Mouse (Mus musculus): Measurements from ENCODE around the gene Rnf41. TPM values are rescaled to one million over a fixed set of nuclear protein-coding genes. Genes with fewer than 3 reads are reported as not detected.
A peak's percentile ranks its signal among the peaks of the same experiment; 100 is the strongest.

The Rnf41 gene
- 33.3 and 37.4 TPM in 2 replicates for polyA plus RNA-seq (2011; ENCODE audit: insufficient read depth, insufficient read length, low read depth, missing spikeins)

DNA sequence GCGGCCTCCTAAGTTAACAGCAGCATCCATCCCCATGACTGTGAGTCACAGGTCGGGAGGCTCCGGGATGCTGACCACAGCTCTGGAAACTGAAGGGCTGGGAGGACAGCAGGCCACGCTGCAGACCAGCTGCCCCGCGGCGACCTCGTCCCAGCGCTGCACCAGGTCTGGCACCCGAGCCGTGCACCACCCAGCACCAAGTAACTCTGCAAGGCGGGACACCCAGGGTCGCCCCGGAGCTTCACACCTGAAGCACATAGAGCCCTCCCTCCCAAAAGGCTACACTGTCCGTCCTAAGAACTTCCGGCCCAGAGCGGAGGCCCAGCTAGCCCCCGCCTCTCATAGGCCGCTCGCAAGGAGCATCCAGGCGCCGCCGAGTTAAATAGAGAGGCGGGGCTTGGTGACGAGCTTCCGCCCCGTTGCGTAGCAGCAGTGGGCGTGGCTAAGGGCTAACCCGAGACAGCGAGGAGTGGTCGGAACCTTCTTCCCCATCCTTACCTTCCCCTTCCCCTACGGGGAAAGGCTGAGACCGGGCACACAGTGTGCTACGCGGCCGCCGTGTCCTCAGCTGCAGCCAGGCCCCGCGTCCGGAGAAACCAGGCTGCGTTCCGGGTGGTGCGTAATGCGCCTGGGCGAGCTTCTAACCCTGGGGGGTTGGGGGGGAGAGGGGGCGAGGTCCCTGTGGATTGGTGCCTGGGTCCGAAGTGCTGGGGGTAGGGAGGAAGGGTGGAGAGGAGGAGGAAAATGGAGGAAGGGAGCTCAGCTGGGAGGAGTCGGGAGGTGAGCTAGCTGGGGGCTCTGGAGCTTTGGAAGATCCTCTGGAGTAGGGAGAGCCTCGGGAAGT, at the start of gene Rnf41, which contains the start of gene Nabp2:
TSS of gene Rnf41 (plus strand) at position 447 of the 844 bp plus-strand sequence.
TSS of gene Nabp2 (minus strand) at position 282 of the 844 bp plus-strand sequence.
- Histone ChIP-seq H3K9ac (ENCODE audit: low read depth, poor library complexity, severe bottlenecking) (peak within 1 kb of the TSS; percentile 77), H3K4me3 (ENCODE audit: low read depth, low read length) (peak within 1 kb of the TSS; percentile 73), H3K36me3 (ENCODE audit: control insufficient read depth, insufficient read depth, low read length, poor library complexity, severe bottlenecking) (peaks cover 11% of the 10 kb centered on the region), H3K27ac (ENCODE audit: insufficient read depth, low read length) (peak within 1 kb of the TSS; percentile 57), H3K27me3 (ENCODE audit: control insufficient read depth, insufficient read depth, low read length, poor library complexity, severe bottlenecking) (no peaks in the 10 kb centered on the region), H3K9me3 (replicated peaks; ENCODE audit: control insufficient read depth, insufficient read depth, low read length, poor library complexity, severe bottlenecking) (no peaks in the 10 kb centered on the region), H3K4me1 (ENCODE audit: control insufficient read depth, insufficient read depth, low read length) (peaks cover 1% of the 10 kb centered on the region)
- TF ChIP-seq CTCF (IDR thresholded peaks at IDR 0.05; ENCODE audit: low read depth, low read length) (no peak), POLR2A (IDR thresholded peaks at IDR 0.05; ENCODE audit: insufficient read depth, low read length) (peak; percentile 68), EP300 (IDR thresholded peaks at IDR 0.05; ENCODE audit: insufficient read depth, low read depth, low read length) (no peak)

DNA sequence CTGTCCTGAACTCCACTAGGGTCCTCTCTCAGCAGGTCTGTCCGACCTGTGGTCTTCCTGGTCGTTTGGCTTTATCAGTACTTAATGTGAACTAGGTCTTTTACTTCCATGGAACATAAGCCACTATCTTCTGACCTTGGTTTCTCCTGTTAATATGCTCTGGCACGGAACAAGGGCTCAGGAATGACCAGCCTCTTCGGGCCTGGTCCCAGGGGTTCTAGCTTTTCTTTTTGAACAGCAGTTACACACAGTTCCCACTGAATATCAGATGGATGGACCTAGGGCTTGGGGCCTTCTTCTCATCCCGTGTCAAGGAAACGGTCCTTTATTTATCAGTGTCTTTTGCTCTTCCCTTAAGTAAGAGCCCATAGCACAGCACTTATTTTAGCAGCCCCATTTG, 49.6 kb upstream of the Rnf41 start:
- H3K9ac ChIP-seq (ENCODE audit: low read depth, poor library complexity, severe bottlenecking) = no peak overlapping the region
- TF ChIP-seq CTCF (IDR thresholded peaks at IDR 0.05; ENCODE audit: low read depth, low read length) (no peak), POLR2A (IDR thresholded peaks at IDR 0.05; ENCODE audit: insufficient read depth, low read length) (no peak), EP300 (IDR thresholded peaks at IDR 0.05; ENCODE audit: insufficient read depth, low read depth, low read length) (no peak)
- H3K9me3 ChIP-seq (replicated peaks; ENCODE audit: control insufficient read depth, insufficient read depth, low read length, poor library complexity, severe bottlenecking) = no peaks in the 10 kb centered on the region
- H3K4me1 ChIP-seq (ENCODE audit: control insufficient read depth, insufficient read depth, low read length) = no peaks in the 10 kb centered on the region
- H3K36me3 ChIP-seq (ENCODE audit: control insufficient read depth, insufficient read depth, low read length, poor library complexity, severe bottlenecking) = peaks cover 51% of the 10 kb centered on the region
- H3K4me3 ChIP-seq (ENCODE audit: low read depth, low read length) = no peak overlapping the region
- no peaks in the 10 kb centered on the region for H3K27me3 ChIP-seq (ENCODE audit: control insufficient read depth, insufficient read depth, low read length, poor library complexity, severe bottlenecking)
- no peak overlapping the region for H3K27ac ChIP-seq (ENCODE audit: insufficient read depth, low read length)

DNA sequence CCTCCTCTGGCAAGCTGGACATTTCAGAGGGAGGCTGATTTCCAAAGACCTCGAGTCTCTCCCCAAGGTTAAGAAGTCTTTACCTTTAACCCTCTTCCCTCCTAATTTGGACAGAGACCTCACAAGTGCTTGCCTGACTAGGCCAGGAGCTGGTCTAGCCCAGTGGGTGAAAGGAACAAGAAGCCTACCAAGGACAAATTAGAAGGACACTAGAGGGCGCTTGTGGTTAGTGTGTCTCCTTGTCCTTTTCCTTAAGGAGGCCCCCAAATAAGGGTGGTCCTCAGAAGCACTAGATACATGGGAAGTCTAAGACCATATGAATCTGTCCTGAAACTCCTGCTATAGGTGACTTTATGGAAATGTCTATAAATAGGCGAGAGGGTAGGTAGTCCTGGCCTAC, 48.9 kb upstream of the Rnf41 start:
- Histone ChIP-seq H3K27ac (ENCODE audit: insufficient read depth, low read length) (no peak overlapping the region), H3K9me3 (replicated peaks; ENCODE audit: control insufficient read depth, insufficient read depth, low read length, poor library complexity, severe bottlenecking) (no peaks in the 10 kb centered on the region), H3K36me3 (ENCODE audit: control insufficient read depth, insufficient read depth, low read length, poor library complexity, severe bottlenecking) (peaks cover 51% of the 10 kb centered on the region), H3K9ac (ENCODE audit: low read depth, poor library complexity, severe bottlenecking) (no peak overlapping the region), H3K4me1 (ENCODE audit: control insufficient read depth, insufficient read depth, low read length) (no peaks in the 10 kb centered on the region), H3K4me3 (ENCODE audit: low read depth, low read length) (no peak overlapping the region), H3K27me3 (ENCODE audit: control insufficient read depth, insufficient read depth, low read length, poor library complexity, severe bottlenecking) (no peaks in the 10 kb centered on the region)
- TF ChIP-seq EP300 (IDR thresholded peaks at IDR 0.05; ENCODE audit: insufficient read depth, low read depth, low read length) (no peak), CTCF (IDR thresholded peaks at IDR 0.05; ENCODE audit: low read depth, low read length) (peak; percentile 18)

DNA sequence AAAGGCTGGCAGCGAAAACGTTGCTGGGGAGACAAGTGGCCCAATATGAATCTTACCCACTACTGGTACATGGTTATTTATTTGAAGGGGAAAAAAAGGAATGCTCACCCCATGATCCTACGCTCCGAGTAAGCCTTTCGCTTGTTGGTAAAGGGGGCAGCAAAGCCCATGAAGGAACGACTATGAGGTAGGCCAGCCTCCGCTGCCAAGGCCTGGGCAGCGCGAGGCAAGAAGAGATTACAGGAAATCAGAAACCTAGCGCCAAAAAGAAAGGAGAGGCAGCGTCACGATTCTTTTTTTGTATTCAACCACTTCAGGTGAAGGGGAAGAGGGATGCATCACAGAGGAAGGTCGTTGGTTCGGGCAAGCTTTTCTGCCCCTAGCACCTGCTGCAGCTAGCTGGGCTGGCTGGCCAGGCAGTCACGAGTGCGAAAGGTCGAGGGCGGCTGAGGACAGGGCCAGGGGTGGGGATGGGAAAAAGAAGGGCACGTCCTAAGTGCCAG, 43.5 kb upstream of the Rnf41 start:
- peak overlapping the region; percentile 68 for H3K9ac ChIP-seq (ENCODE audit: low read depth, poor library complexity, severe bottlenecking)
- H3K36me3 ChIP-seq (ENCODE audit: control insufficient read depth, insufficient read depth, low read length, poor library complexity, severe bottlenecking) = peaks cover 11% of the 10 kb centered on the region
- no peak overlapping the region for H3K27ac ChIP-seq (ENCODE audit: insufficient read depth, low read length)
- peak overlapping the region; percentile 67 for H3K4me3 ChIP-seq (ENCODE audit: low read depth, low read length)
- H3K9me3 ChIP-seq (replicated peaks; ENCODE audit: control insufficient read depth, insufficient read depth, low read length, poor library complexity, severe bottlenecking) = no peaks in the 10 kb centered on the region
- no peaks in the 10 kb centered on the region for H3K27me3 ChIP-seq (ENCODE audit: control insufficient read depth, insufficient read depth, low read length, poor library complexity, severe bottlenecking)
- no peaks in the 10 kb centered on the region for H3K4me1 ChIP-seq (ENCODE audit: control insufficient read depth, insufficient read depth, low read length)
- TF ChIP-seq POLR2A (IDR thresholded peaks at IDR 0.05; ENCODE audit: insufficient read depth, low read length) = no peak
- no peak for TF ChIP-seq CTCF (IDR thresholded peaks at IDR 0.05; ENCODE audit: low read depth, low read length)
- TF ChIP-seq EP300 (IDR thresholded peaks at IDR 0.05; ENCODE audit: insufficient read depth, low read depth, low read length) = no peak

DNA sequence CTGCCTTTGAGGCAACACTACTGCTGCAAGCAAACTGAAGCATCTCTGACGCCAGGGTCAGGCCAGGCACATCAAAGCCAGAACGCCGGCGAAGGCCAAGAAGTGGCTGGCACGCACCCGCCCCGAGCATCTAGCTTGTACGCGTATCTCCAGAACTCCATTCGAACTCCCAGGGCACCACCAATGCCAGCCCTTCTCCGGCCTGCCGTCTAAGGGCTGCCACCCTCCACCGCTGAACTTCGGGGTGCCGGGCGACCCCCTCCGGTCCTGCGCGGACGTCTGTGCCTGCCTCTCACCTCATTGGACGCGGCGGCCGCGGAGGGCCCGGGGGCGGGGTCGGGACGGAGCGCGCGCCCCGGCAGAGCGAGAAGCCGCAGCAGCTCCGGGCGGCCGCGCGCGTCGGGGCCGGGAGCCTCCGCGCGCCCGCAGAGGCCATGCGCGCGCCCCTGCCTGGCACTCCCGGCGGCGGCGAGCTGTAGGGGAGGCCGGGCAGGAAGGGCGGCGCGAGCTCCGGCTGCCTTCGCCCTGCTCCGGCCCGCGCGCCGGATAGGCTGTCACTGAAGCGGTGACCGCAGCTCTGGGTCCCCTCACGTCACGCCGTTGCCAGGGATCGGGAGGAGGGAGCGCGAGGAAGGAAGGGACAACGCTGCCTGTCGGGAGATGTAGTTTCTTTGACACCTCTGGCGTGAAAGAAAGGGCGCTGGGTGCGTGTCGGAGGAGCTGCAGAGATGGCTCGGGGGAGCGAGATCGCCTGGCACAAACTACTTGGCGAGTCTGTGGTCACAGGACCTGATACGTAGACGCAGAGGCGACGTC, 42.8 kb upstream of the Rnf41 start, which contains the start of gene Coq10a:
TSS of gene Coq10a (minus strand) at position 596 of the 816 bp plus-strand sequence.
- H3K9me3 ChIP-seq (replicated peaks; ENCODE audit: control insufficient read depth, insufficient read depth, low read length, poor library complexity, severe bottlenecking) = no peaks in the 10 kb centered on the region
- peak within 1 kb of the TSS; percentile 68 for H3K9ac ChIP-seq (ENCODE audit: low read depth, poor library complexity, severe bottlenecking)
- H3K4me1 ChIP-seq (ENCODE audit: control insufficient read depth, insufficient read depth, low read length) = no peaks in the 10 kb centered on the region
- TF ChIP-seq CTCF (IDR thresholded peaks at IDR 0.05; ENCODE audit: low read depth, low read length) (no peak), POLR2A (IDR thresholded peaks at IDR 0.05; ENCODE audit: insufficient read depth, low read length) (peak; percentile 71)
- H3K27me3 ChIP-seq (ENCODE audit: control insufficient read depth, insufficient read depth, low read length, poor library complexity, severe bottlenecking) = no peaks in the 10 kb centered on the region
- H3K4me3 ChIP-seq (ENCODE audit: low read depth, low read length) = peak within 1 kb of the TSS; percentile 67
- H3K27ac ChIP-seq (ENCODE audit: insufficient read depth, low read length) = 0 out of 2 replicates have a peak within 1 kb of the TSS, but pooled peaks have one; percentile 3
- peaks cover 4% of the 10 kb centered on the region for H3K36me3 ChIP-seq (ENCODE audit: control insufficient read depth, insufficient read depth, low read length, poor library complexity, severe bottlenecking)

All from ES-Bruce4 (cell line).